Mouse (Mus musculus): ENCODE data around the gene Tmem248. TPM values are rescaled to one million over a fixed set of nuclear protein-coding genes. Genes with fewer than 3 reads are reported as not detected.

Gene Tmem248
- polyA plus RNA-seq, 1 experiment from 2014 or later = 41.1 TPM

DNA sequence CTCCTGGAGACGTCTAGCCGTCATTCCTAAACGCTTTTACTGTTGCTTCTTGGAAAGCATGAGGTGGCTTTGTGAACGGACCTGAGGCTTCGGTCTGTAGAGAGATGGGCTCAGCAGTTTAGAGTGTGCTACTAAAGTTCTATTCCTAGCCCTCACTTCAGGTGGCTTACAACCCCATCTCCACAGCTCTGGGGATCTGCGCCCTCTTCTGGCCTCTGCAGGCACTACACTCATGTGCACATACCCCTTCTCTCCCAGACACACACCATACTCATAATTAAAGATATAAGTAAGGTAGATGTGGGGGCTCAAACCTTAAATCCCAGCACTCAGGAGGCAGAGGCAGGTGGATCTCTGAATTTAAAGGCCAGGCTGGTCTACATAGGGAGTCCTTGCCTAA, 73.4 kb downstream of the Tmem248 start:
- DNase-seq (ENCODE audit: low spot score) (no peak), ATAC-seq (replicated peaks; ENCODE audit: low FRiP score, low read depth) (no peak)
- Histone ChIP-seq H3K9ac (ENCODE audit: low read depth, low read length) (no peak overlapping the region), H3K9me3 (replicated peaks; ENCODE audit: low read length) (no peaks in the 10 kb centered on the region), H3K27ac (no peak overlapping the region), H3K36me3 (ENCODE audit: insufficient read depth, low read length) (0 out of 2 replicates have a peak, but pooled peaks cover 5% of the 10 kb centered on the region), H3K4me1 (replicated peaks; ENCODE audit: insufficient read depth, low read length) (no peaks in the 10 kb centered on the region), H3K4me2 (ENCODE audit: low read length) (no peak overlapping the region), H3K4me3 (replicated peaks; ENCODE audit: low read depth, low read length) (no peak overlapping the region), H3K27me3 (ENCODE audit: insufficient read depth, low read length) (no peaks in the 10 kb centered on the region)
- no peak for TF ChIP-seq CTCF (IDR thresholded peaks at IDR 0.05; ENCODE audit: low read depth)
- WGBS = over 99% methylated on average over 6 of the region's 6 CpGs

DNA sequence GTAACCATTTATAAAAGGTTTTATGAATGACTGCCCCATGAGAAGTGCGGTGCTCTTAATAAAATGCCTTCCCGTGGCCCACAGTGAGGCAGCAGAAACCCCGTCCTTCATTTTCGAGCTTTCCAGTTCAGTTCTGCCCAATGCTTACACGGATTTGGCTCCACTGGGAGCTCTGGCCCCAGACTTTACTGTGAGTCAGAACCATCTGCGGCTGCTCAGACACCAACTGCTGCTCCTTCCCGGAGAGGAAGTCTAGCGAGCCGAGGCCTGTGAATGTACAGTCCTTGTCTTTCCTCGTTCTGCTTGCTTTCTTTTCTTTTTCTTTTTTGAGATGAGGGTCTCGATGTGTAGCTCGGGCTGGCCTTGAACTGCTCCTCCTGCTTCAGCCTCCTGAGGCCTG, 73.9 kb downstream of the Tmem248 start:
- ATAC-seq (replicated peaks; ENCODE audit: low FRiP score, low read depth) (no peak), DNase-seq (ENCODE audit: low spot score) (no peak)
- H3K9me3 ChIP-seq (replicated peaks; ENCODE audit: low read length) = no peaks in the 10 kb centered on the region
- no peak overlapping the region for H3K4me3 ChIP-seq (replicated peaks; ENCODE audit: low read depth, low read length)
- H3K36me3 ChIP-seq (ENCODE audit: insufficient read depth, low read length) = 0 out of 2 replicates have a peak, but pooled peaks cover 5% of the 10 kb centered on the region
- WGBS = 93% methylated on average over 12 of the region's 12 CpGs
- no peak overlapping the region for H3K4me2 ChIP-seq (ENCODE audit: low read length)
- H3K27me3 ChIP-seq (ENCODE audit: insufficient read depth, low read length) = no peaks in the 10 kb centered on the region
- TF ChIP-seq CTCF (IDR thresholded peaks at IDR 0.05; ENCODE audit: low read depth) = no peak
- H3K27ac ChIP-seq = no peak overlapping the region
- no peaks in the 10 kb centered on the region for H3K4me1 ChIP-seq (replicated peaks; ENCODE audit: insufficient read depth, low read length)
- H3K9ac ChIP-seq (ENCODE audit: low read depth, low read length) = no peak overlapping the region

DNA sequence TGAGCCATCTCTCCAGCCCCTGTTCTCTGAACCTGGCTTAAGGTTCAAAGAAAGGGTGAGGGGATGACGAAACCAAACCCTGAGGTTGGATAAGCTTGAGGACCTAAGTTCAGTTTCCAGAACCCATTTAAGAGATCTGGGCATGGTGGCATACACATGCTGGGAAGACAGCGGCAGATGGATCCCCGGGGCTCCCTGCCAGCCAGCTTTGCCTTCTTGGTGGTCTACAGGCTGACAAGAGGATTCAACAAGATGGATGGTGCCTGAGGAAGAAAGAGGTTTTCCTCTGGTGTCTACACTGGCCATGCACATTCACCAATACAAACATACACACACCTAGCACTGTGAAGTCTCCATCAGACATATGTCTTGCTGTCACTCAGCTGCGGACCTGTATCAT, 76.1 kb downstream of the Tmem248 start:
- Histone ChIP-seq H3K4me1 (replicated peaks; ENCODE audit: insufficient read depth, low read length) (no peaks in the 10 kb centered on the region), H3K27ac (no peak overlapping the region), H3K4me3 (replicated peaks; ENCODE audit: low read depth, low read length) (no peak overlapping the region), H3K4me2 (ENCODE audit: low read length) (no peak overlapping the region), H3K9ac (ENCODE audit: low read depth, low read length) (no peak overlapping the region), H3K9me3 (replicated peaks; ENCODE audit: low read length) (no peaks in the 10 kb centered on the region), H3K27me3 (ENCODE audit: insufficient read depth, low read length) (no peaks in the 10 kb centered on the region), H3K36me3 (ENCODE audit: insufficient read depth, low read length) (peaks cover 18% of the 10 kb centered on the region; the same call in 1 of the 2 replicates)
- no peak for ATAC-seq (replicated peaks; ENCODE audit: low FRiP score, low read depth)
- DNase-seq (ENCODE audit: low spot score) = no peak
- TF ChIP-seq CTCF (IDR thresholded peaks at IDR 0.05; ENCODE audit: low read depth) = no peak
- WGBS = 89% methylated on average over 4 of the region's 4 CpGs

Other genes with a start within 250 kb of the Tmem248 start
- 51.2 and 52.7 TPM in 2 replicates for gene Gusb, start 214.0 kb upstream of the Tmem248 start, polyA plus RNA-seq (2015; fragmentation: Nextera tagmentation; extraction: Ambion mirVana)
- gene Asl, start 187.8 kb upstream of the Tmem248 start, polyA plus RNA-seq (2015; fragmentation: Nextera tagmentation; extraction: Ambion mirVana) = 86.4 and 94.1 TPM in 2 replicates
- 36.8 and 42.8 TPM in 2 replicates for gene Crcp, start 187.8 kb upstream of the Tmem248 start, polyA plus RNA-seq (2015; fragmentation: Nextera tagmentation; extraction: Ambion mirVana)
- 63.9 and 66.5 TPM in 2 replicates for gene Tpst1, start 143.8 kb upstream of the Tmem248 start, polyA plus RNA-seq (2015; fragmentation: Nextera tagmentation; extraction: Ambion mirVana)
- 4.0 and 4.2 TPM in 2 replicates for gene Kctd7, start 72.2 kb upstream of the Tmem248 start, polyA plus RNA-seq (2015; fragmentation: Nextera tagmentation; extraction: Ambion mirVana)
- gene Rabgef1, start 45.3 kb upstream of the Tmem248 start, polyA plus RNA-seq (2015; fragmentation: Nextera tagmentation; extraction: Ambion mirVana) = 28.1 and 31.8 TPM in 2 replicates
- 78.5 and 78.6 TPM in 2 replicates for gene Sbds, start 38.4 kb downstream of the Tmem248 start, polyA plus RNA-seq (2015; fragmentation: Nextera tagmentation; extraction: Ambion mirVana)
- gene Tyw1, start 38.5 kb downstream of the Tmem248 start, polyA plus RNA-seq (2015; fragmentation: Nextera tagmentation; extraction: Ambion mirVana) = 20.8 and 24.6 TPM in 2 replicates
- gene Caln1, start 152.4 kb downstream of the Tmem248 start, polyA plus RNA-seq (2015; fragmentation: Nextera tagmentation; extraction: Ambion mirVana) = 0.11 and 0.17 TPM in 2 replicates
- gene A330070K13Rik, start 167.6 kb downstream of the Tmem248 start, polyA plus RNA-seq (2015; fragmentation: Nextera tagmentation; extraction: Ambion mirVana) = not detected in 2 replicates